Mouse (Mus musculus) kidney, postnatal 25 days (tissue): Measurements from ENCODE around the gene Tmeff1.
"Not testable (repeated sequence)": the region's sequence is repeated elsewhere in the genome, so short reads cannot be mapped to it uniquely, and the experiment has no call there.

Experiments
- DNase-seq, 2 experiments: peaks; one replicate each; pipeline ENCODE4 v3.0.0; 2021; ENCODE audit warnings: mixed read lengths in 2 of 2

The Tmeff1 gene

DNA sequence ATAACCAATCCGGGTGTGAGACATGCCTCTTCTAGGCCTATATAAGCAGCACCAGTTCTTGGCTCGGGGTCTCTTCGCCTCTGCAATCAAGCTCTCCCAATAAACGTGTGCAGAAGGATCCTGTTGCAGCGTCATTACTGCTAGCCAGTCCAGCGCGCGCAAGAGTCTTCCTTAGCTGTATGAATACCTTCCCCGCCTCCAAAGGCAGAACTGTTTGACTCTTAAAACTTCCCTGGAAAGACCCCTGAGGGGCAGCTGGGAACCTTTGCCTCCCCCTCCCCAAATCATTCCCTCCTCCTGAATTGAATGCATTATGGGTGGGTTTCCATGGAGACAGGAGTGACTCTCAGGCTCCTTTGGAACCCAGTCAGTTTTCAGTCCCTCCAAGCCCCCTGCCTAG lies 93.8 kb downstream of the Tmeff1 start:
- DNase-seq, result no peak

DNA sequence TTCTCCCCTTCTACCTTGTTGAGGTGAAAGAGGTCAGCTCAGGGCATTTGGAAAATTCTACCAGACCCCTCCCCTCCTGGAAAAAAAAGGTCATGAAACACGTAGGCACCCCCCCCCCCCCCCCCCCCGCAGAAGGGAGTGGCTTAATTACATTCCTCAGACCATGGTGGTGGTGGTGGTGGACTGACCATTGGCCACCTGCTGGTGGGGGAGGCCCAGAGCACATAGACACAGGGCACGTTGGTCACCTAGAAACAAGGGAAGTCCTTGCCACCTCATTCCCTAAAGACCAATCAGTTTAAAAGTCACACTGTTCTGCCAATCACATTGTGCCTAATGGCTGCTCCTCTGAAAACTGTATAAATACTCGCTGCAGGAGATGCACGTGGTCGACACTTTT lies 94.8 kb downstream of the Tmeff1 start:
- not testable (repeated sequence) for DNase-seq

DNA sequence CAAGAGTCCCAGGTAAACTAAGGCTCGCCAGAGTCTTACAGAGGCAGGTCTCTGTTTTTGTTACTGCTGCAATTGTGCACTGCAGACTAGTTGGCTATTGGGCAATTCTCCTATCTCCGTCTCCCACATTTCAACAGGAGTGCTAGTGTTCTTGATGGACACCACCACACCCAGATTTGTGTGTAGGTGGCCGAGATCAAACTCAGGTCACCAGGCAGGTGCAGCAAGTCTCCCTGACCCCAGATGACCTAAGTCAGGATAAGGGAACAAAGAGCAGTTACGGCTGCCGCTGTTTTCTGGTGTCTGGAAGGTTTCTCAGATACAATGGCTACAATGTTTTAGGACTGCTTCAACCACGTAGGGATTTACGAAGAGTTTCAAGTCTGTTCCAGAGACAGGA lies 95.2 kb downstream of the Tmeff1 start:
- no peak for DNase-seq

DNA sequence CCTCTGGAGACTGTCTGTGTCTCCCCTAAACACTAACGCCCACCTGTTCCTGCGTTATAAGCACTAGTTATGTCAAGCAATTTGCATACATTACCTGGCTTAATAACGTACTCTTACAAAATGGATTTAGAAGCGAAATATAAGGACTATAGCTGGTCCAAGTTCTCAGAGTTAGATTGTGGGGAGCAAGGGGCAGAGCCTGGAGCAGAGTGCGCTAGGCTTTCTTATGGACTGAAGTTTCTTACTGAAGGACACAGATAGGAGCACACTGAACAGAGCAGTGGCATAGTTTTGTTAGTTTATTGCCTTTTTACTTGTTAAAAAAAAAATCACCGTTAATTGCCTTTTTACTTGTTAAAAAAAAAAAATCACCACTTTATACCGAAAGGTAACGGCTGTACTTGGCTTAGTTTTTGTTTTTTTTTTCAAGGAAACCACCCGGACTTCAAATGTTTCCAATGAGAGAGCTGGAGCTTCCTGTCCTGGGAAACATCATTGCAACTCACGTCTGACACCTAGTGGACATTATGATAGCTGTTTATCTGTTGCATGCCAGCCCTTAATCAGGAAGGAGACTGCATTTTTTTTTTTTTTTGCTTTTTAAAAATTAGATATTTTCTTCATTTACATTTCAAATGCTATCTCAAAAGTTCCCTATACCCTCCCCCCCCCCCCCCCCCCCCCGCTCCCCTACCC lies 95.8 kb downstream of the Tmeff1 start:
- peak in 1 of 2 experiments; percentile 64 for DNase-seq

DNA sequence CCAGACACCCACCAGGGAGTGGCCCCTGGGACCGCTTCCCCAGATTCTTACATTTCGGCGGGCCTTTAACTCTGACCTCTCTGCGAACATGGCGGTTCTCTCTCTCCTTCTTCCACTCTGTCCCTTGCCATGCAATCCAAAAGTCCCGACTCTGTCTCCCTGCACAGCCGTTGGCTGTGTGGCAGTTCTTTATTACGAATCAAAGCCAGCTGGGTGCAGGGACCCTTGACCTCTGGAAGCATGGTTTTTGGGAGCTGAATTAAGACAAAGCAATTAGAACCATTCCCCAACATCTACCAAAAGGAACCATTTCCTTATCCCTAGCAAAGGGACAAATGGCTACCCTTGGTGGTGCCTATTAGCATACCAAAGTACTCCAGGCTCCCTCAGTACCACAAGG lies 98.2 kb downstream of the Tmeff1 start:
- DNase-seq, result no peak

DNA sequence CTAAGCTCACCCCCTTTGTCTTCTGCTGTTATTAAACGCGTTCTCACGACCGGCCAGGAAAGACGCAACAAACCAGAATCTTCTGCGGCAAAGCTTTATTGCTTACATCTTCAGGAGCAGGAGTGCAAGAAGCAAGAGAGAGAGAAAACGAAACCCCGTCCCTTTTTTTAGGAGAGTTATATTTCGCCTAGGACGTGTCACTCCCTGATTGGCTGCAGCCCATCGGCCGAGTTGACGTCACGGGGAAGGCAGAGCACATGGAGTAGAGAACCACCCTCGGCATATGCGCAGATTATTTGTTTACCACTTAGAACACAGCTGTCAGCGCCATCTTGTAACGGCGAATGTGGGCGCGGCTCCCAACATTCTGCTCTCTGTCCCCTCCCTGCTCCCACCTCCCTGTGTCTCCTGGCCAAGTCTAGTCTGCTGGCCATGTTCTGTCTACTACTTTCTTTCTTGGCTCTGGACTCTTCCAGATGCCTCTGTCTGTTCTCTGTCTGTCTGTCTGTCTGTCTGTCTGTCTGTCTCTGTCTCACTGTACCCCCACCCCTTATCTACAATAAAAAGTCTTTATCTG lies 98.7 kb downstream of the Tmeff1 start:
- not testable (repeated sequence) for DNase-seq

DNA sequence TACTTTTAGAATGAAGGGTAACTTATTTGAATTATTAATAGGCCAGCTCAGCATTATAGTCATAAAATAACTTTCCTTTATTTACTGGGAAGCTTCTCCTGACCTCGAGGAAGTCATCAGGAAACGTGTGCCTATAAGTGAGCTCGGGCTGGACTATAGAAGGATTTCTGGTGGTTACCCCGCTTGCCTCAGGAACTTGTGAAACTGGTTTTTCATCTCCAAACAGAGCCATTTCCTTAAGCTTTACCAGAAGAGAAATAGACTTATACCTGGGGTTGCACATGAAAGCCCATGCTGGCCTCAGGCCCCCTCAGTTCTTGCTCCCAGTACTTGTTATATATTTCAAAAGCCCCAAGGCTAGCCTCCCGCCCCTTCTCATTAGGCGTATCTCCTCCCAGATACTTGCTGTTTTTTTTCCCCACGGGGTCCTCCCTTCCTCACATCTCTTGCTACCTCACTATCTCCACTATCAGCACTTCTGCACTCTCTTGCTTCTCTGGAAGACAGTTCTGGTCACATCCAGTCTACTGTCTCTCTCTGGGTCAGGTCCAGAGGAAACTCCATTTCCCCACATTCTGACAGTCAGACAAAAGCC lies 99.7 kb downstream of the Tmeff1 start:
- no peak for DNase-seq

DNA sequence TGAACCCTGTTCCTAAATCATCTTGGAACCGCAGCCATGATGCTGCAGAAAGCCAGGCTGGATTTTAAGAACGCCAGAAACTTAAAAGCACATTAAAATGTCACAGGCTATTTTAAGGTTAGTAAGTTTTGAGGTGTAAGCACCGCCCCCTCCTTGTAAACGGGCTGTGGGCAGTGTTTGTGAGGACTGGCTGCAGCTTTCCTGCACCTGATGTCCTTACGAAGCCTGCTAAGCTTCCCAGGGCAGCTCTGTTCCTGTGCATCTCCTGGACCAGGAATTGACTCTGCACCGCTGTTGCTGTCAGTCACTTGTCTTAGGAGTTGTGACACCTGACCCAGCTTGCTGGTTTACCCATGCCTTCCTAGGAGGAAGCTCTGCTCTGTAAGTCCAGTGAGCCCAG lies 103.2 kb downstream of the Tmeff1 start:
- peak in 1 of 2 experiments; percentile 10 for DNase-seq

DNA sequence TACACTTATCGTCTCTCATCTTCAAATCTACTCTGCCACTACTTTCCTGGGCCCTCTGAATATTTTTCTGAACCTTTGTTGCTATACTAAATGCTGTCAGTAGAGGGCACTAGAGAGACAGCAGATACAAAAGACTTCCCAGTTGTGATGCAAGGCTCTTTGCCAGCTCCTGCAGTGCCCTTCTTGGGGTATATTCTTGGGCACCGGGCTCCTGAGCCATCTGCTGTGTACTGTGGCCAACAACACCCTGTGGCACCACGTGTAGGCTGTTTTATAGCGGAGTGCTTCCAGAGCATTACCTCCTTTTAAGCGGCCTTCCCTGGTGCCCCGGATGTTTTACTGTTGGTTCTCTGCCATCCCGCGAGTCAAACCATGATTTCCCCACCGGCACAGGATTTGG lies 105.7 kb downstream of the Tmeff1 start:
- DNase-seq, result peak; percentile 31

DNA sequence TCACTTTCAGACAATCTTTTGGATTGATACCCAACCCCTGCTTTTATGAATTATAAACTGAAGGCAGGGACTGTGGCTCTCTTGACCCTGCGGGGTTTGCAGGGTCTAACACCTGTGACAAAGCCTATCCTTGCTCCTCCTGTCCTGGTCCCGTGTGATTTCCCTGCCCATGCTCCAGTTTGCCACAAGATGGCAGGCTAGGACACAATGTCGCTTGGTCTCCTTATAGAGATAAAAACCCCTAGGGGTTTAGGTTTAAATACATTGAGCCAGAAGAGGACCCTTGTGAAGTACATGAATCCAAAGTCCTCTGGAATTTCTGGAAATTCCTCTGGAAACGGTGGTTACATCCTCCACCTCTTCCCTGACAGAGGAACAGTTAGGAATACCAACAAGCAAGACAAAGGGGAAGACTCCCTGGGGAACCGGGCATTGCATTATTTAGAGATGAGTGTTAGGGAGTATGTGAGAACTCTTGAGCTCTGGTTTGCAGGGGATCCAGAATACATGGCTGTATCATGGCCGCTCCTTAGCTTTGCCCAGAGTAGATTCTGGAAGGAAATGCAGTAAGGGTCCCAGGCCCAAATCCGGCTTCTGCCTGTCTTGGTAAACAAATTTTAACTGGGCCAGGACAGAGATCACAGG lies 106.9 kb downstream of the Tmeff1 start:
- peak; percentile 48 to 58 for DNase-seq

DNA sequence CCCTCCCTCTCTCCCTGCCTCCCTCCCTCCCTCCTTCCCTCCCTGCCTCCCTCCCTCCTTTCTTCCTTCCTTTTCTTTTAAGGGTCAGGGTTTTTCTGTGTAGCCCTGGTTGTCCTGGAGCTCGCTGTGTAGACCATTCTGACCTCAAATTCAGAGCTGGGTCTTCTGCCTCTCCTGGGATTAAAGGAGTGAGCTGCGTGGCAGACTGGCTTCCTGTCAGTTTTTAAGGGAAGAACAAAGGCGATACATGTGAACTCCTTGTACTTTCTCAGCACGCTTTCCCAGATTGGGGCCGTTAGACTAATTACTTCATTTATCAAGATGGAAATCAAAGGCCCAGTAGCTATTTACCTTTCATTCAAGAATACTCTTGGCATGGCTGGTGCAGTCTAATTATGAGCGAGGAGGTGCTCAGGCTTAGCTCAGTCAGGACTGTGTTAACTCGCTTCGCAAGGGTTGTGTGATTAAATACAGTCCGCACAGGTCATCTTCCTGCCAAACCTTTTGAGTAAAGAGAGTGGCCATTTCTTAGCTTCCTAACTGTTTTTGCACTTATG lies 107.8 kb downstream of the Tmeff1 start:
- DNase-seq, result no peak

DNA sequence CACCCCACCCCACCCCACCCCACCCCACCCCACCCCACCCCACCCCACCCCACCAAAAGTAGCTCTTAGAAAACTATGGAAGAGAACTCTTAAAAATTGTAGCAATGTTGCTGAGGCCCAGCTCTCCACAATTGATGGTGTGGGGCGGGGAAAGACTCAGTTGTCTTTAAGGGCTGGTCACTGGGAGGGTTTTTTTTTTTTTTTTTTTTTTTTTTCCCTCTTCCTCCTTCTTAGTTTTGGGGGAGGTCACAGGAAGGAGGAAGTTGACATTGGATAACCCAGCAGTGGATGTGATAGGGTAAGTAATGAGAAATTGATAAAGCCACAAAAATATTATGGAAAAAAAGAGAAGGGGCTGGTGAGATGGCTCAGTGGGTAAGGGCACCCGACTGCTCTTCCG lies 111.7 kb downstream of the Tmeff1 start:
- DNase-seq, result no peak

DNA sequence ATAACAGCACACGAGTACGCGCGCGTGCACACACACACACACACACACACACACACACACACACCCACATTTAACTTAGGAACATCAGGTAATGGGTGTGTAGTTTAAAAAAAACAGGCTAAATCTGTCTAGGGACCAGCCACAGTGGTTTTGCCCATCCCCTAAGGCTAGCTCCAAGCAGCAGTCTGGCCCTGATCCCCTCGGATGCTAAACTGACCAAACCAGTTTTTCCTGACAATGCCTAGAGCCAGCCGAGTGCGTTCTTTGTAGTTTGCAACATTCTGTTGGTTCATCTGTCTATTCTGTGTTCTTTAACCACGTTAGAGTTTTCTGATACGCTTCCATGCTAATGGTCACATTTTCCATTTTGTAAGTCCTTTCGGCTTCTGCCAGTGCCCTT lies 112.3 kb downstream of the Tmeff1 start:
- DNase-seq, result no peak
